Mouse (Mus musculus): ENCODE measurements around the gene Gpr176.
A peak's percentile ranks its signal among the peaks of the same experiment; 100 is the strongest.

DNA sequence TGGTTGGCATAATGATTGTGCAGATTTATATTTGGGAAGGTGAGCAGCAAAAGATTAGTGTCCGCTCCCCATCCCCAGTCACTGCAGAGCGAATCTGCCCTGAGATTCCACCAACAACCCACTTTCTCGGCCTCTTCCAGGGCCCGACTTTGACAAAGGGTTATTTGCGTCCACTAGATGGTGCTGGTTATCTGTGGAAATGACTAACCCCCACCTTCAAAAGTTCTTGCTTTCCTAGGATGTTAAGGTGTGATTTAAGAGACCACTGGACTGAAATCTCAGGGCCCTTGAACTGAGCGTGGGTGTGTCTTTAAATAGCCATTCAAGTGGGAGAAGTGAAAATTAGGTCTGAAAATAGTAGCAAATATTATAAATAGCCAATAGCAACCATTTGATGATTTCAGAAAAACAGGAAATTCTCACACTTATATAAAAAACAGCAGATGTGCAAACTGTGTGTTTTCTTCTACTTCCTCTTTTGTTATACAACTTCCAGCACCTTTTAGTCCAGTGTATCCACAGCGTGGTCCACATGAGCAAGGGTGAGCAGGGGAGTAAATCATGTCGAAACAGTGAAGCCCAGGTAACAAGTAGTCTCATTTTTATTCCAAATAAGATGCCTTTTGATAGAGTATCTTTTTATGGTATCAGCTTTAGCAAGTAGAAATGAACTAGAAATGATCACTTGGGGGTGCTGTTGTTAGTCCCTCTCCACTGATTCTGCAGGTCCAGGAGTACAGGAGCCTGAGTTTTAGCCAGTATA lies 109.9 kb downstream of the Gpr176 start:
- TF ChIP-seq CTCF (IDR thresholded peaks at IDR 0.05; ENCODE audit: borderline replicate concordance, insufficient read depth, low read depth, low read length) (peak; percentile 73), POLR2A (IDR thresholded peaks at IDR 0.05; ENCODE audit: borderline replicate concordance, insufficient read depth, low read length) (no peak)

Data from cerebellum, adult 2 months (tissue).